Mouse (Mus musculus) kidney, embryonic 14.5 days (tissue): Measurements from ENCODE around the gene Slc25a40. TPM values are rescaled to one million over a fixed set of nuclear protein-coding genes. Genes with fewer than 3 reads are reported as not detected.
A peak's percentile ranks its signal among the peaks of the same experiment; 100 is the strongest.

ENCODE experiments used
- ATAC-seq: fragments of 200-750 bp; cut with Nextera tagmentation; 2 replicates; pipeline ENCODE4 v1.8.0; 2017; ENCODE audit warnings: moderate number of reproducible peaks, mild to moderate bottlenecking, moderate TSS enrichment, moderate library complexity; ENCODE audit not compliant: low FRiP score, low TSS enrichment
- H3K27ac ChIP-seq: fragments of 300-500 bp; sonication (generic); 2 replicates; pipeline ENCODE4 v1.5.1; 2014; ENCODE audit warnings: low read depth, mild to moderate bottlenecking, low read length, moderate library complexity, mixed read lengths
- H3K27me3 ChIP-seq: fragments of 300-500 bp; sonication (generic); 2 replicates; pipeline ENCODE4 v1.6.1; 2014; ENCODE audit warnings: mild to moderate bottlenecking, low read length; ENCODE audit not compliant: control insufficient read depth, insufficient read depth
- H3K36me3 ChIP-seq: fragments of 300-500 bp; sonication (generic); 2 replicates; pipeline ENCODE4 v1.6.1; 2014; ENCODE audit warnings: low read length, mixed read lengths; ENCODE audit not compliant: control insufficient read depth, insufficient read depth
- H3K4me1 ChIP-seq: fragments of 300-500 bp; sonication (generic); 2 replicates; pipeline ENCODE4 v1.6.1; 2014; ENCODE audit warnings: low read length, mixed read lengths; ENCODE audit not compliant: control insufficient read depth, insufficient read depth
- H3K4me2 ChIP-seq: fragments of 300-500 bp; sonication (generic); replicated peaks from 2 replicates; pipeline ENCODE4 v1.6.1; 2014; ENCODE audit warnings: low read depth, mild to moderate bottlenecking, low read length
- H3K4me3 ChIP-seq: fragments of 300-500 bp; sonication (generic); 2 replicates; pipeline ENCODE4 v1.5.1; 2014; ENCODE audit warnings: mild to moderate bottlenecking, low read length
- H3K9ac ChIP-seq: fragments of 300-500 bp; sonication (generic); 2 replicates; pipeline ENCODE4 v1.6.1; 2014; ENCODE audit warnings: low read depth, mild to moderate bottlenecking, low read length, moderate library complexity
- H3K9me3 ChIP-seq: fragments of 300-500 bp; sonication (generic); 2 replicates; pipeline ENCODE4 v1.6.1; 2016; ENCODE audit warnings: low read length; ENCODE audit not compliant: control insufficient read depth
- WGBS: fragments of 180-500 bp; shearing (Covaris S2); extraction: QIAGEN DNeasy Blood & Tissue Kit; methylation state at CpG from one replicate; pipeline ENCODE4 v1.1.7; 2014; 5-methylcytosine and 5-hydroxymethylcytosine counted together
- polyA plus RNA-seq: library from polyadenylated mRNA; unstranded; fragments of >200 nt; fragmentation: Nextera tagmentation; extraction: Ambion mirVana; gene quantifications from 2 replicates; pipeline ENCODE4 v1.2.1, GENCODE M21; 2014

Gene Slc25a40
- polyA plus RNA-seq, 1 experiment from 2014 or later, result 12.4 TPM

GRCm38 (mm10) chr5:8487989-8488700 is 65.5 kb downstream of the Slc25a40 start:
- WGBS, result 68% methylated on average over 4 of the region's 4 CpGs
- Histone ChIP-seq H3K27me3 (no peaks in the 10 kb centered on the region), H3K4me1 (no peaks in the 10 kb centered on the region), H3K4me2 (no peak overlapping the region), H3K27ac (no peak overlapping the region), H3K4me3 (no peak overlapping the region), H3K9ac (no peak overlapping the region), H3K9me3 (no peaks in the 10 kb centered on the region), H3K36me3 (no peaks in the 10 kb centered on the region)
- no peak for ATAC-seq

- Histone ChIP-seq H3K27me3 (no peaks in the 10 kb centered on the region), H3K4me2 (no peak overlapping the region), H3K9me3 (no peaks in the 10 kb centered on the region), H3K9ac (no peak overlapping the region), H3K27ac (no peak overlapping the region), H3K36me3 (no peaks in the 10 kb centered on the region), H3K4me3 (no peak overlapping the region), H3K4me1 (no peaks in the 10 kb centered on the region)
- ATAC-seq, result no peak
- 88% methylated on average over 2 of the region's 2 CpGs for WGBS
These were observed 66.1 kb downstream of the Slc25a40 start for GRCm38 (mm10) chr5:8488701-8489297.

GRCm38 (mm10) chr5:8489471-8490110 is 66.9 kb downstream of the Slc25a40 start:
- Histone ChIP-seq H3K4me2 (no peak overlapping the region), H3K4me3 (no peak overlapping the region), H3K36me3 (no peaks in the 10 kb centered on the region), H3K9me3 (no peaks in the 10 kb centered on the region), H3K27ac (no peak overlapping the region), H3K27me3 (no peaks in the 10 kb centered on the region), H3K9ac (no peak overlapping the region), H3K4me1 (no peaks in the 10 kb centered on the region)
- peak; percentile 66; the same call in 1 of the 2 replicates for ATAC-seq
- 56% methylated on average over 6 of the region's 6 CpGs for WGBS

GRCm38 (mm10) chr5:8491778-8492177 is 69.1 kb downstream of the Slc25a40 start:
- ATAC-seq, result no peak

More at GRCm38 (mm10) chr5:8491778-8492177, 69.1 kb downstream of the Slc25a40 start:
- Histone ChIP-seq H3K27me3 (no peaks in the 10 kb centered on the region), H3K4me2 (no peak overlapping the region), H3K4me3 (no peak overlapping the region), H3K36me3 (no peaks in the 10 kb centered on the region), H3K9me3 (no peaks in the 10 kb centered on the region), H3K9ac (no peak overlapping the region), H3K27ac (no peak overlapping the region), H3K4me1 (no peaks in the 10 kb centered on the region)
- 83% methylated on average over 4 of the region's 4 CpGs for WGBS

Other genes starting within 250 kb of the Slc25a40 start
- 7.6 and 10.2 TPM in 2 replicates for gene Adam22, start 54.7 kb upstream of the Slc25a40 start, polyA plus RNA-seq
- gene Dbf4, start 134 bp upstream of the Slc25a40 start, polyA plus RNA-seq, result 55.5 and 64.7 TPM in 2 replicates
- 2.0 and 3.8 TPM in 2 replicates for gene Rundc3b, start 200.1 kb downstream of the Slc25a40 start, polyA plus RNA-seq
- 0.14 and 0.46 TPM in 2 replicates for gene Abcb1a, start 237.2 kb downstream of the Slc25a40 start, polyA plus RNA-seq